In genomic region chr9:58660673-58661072, GRCm38 (mm10) we compare ENCODE assay signal across 16 mouse cellular contexts.
"Had no signal": no experiment of that assay in that cellular context is flagged by ENCODE, and none has a peak within 500 bp of the region (broad histone marks: within the 10 kb centered on the region; RNA-seq: fewer than 3 reads in every experiment).

No protein-coding gene starts in this region.

- H3K27ac ChIP-seq: layer of hippocampus, adult 2 months; limb, embryonic 13.5 days; neural tube, embryonic 15.5 days had no signal

- H3K4me2 ChIP-seq: limb, embryonic 13.5 days; neural tube, embryonic 15.5 days; stomach, embryonic 15.5 days had no signal

- H3K9ac ChIP-seq: limb, embryonic 13.5 days; neural tube, embryonic 15.5 days; stomach, embryonic 15.5 days had no signal

- H3K27me3 ChIP-seq: limb, embryonic 13.5 days; neural tube, embryonic 15.5 days; stomach, embryonic 15.5 days had no signal

- H3K9me3 ChIP-seq: limb, embryonic 13.5 days; midbrain, embryonic 10.5 days; neural tube, embryonic 15.5 days; stomach, embryonic 15.5 days had no signal

- H3K4me3 ChIP-seq: layer of hippocampus, adult 2 months; limb, embryonic 13.5 days; midbrain, embryonic 10.5 days; myocyte; neural tube, embryonic 15.5 days; stomach, embryonic 15.5 days had no signal

- H3K4me1 ChIP-seq: midbrain, embryonic 10.5 days; neural tube, embryonic 15.5 days; stomach, embryonic 15.5 days had no signal

- DNase-seq: kidney, adult 8-10 months; kidney, postnatal 4 days; lung, adult 18-20 months; lung, postnatal 4 days; midbrain, embryonic 14.5 days; right cerebral cortex, adult 18-20 months; thymus, adult 2 months; thymus, postnatal 25 days had no signal

- ATAC-seq: intestine, postnatal 0 days; lung, postnatal 0 days had no signal
